Mouse (Mus musculus) G1E (cell line): Measurements from ENCODE around the gene Pla1a.

Source experiments
- CTCF ChIP-seq: IDR thresholded peaks from 2 replicates; pipeline ENCODE4 v1.5.1; 2012; ENCODE audit warnings: low read depth, low read length, inconsistent platforms, mixed read lengths
- GATA1 ChIP-seq: IDR thresholded peaks from 2 replicates; pipeline ENCODE4 v1.6.1; 2012; ENCODE audit warnings: borderline replicate concordance, low read length, inconsistent platforms, mixed read lengths
- GATA2 ChIP-seq: IDR thresholded peaks from 2 replicates; pipeline ENCODE4 v1.6.1; 2012; ENCODE audit warnings: low read depth, low read length, inconsistent platforms, borderline replicate concordance
- POLR2AphosphoS5 ChIP-seq: IDR thresholded peaks from 2 replicates; pipeline ENCODE4 v1.6.1; 2012; ENCODE audit warnings: low read depth, low read length, inconsistent platforms; ENCODE audit not compliant: insufficient replicate concordance
- TAL1 ChIP-seq: conservative IDR thresholded peaks from 2 replicates; pipeline ENCODE4 v1.6.1; 2012; ENCODE audit warnings: low read depth, low read length, inconsistent platforms, mixed read lengths

- no peak for TF ChIP-seq CTCF
- no peak for TF ChIP-seq TAL1
- TF ChIP-seq POLR2AphosphoS5, result no peak
- no peak for TF ChIP-seq GATA1
- no peak for TF ChIP-seq GATA2
Measured at GRCm38 (mm10) chr16:38373439-38373838, 59.5 kb downstream of the Pla1a start.
